Mouse (Mus musculus) CH12.LX (cell line): ENCODE data around the gene Runx2.

Experiments
- CTCF ChIP-seq, 2 experiments: IDR thresholded peaks in 1 of 2; conservative IDR thresholded peaks in 1 of 2; 2 replicates each; pipeline ENCODE4 v1.5.1; 2011 to 2012; ENCODE audit warnings: low read depth in 2 of 2, low read length in 2 of 2, improper control_type of control experiment in 1 of 2, inconsistent platforms in 1 of 2, mild to moderate bottlenecking in 1 of 2, moderate library complexity in 1 of 2
- EP300 ChIP-seq: IDR thresholded peaks from 2 replicates; pipeline ENCODE4 v1.6.1; 2011; ENCODE audit warnings: low read length, improper control_type of control experiment
- MAX ChIP-seq: IDR thresholded peaks from 2 replicates; pipeline ENCODE4 v1.6.1; 2011; ENCODE audit warnings: low read length, improper control_type of control experiment
- POLR2A ChIP-seq: IDR thresholded peaks from 2 replicates; pipeline ENCODE4 v1.6.1; 2011; ENCODE audit warnings: low read depth, mild to moderate bottlenecking, improper control_type of control experiment, low read length
- SMC3 ChIP-seq: IDR thresholded peaks from 2 replicates; pipeline ENCODE4 v1.6.1; 2011; ENCODE audit warnings: low read depth, low read length, improper control_type of control experiment

GRCm38 (mm10) chr17:44620456-44620855, 194.1 kb downstream of the Runx2 start:
- no peak for TF ChIP-seq POLR2A
- TF ChIP-seq MAX: no peak
- no peak for TF ChIP-seq CTCF (conservative IDR thresholded peaks at IDR 0.05 in 1 of 2, IDR thresholded peaks at IDR 0.05 in 1 of 2; ENCODE audit: low read depth in 2 of 2, low read length in 2 of 2)
- no peak for TF ChIP-seq EP300
- TF ChIP-seq SMC3: no peak
